Mouse (Mus musculus) adrenal gland, adult (tissue): ENCODE results near the gene Pgam2.
A peak's percentile ranks its signal among the peaks of the same experiment; 100 is the strongest.

Experiments used
- DNase-seq, 2 experiments: peaks; one replicate each; pipeline ENCODE4 v3.0.0; 2022 to 2023; ENCODE audit warnings: low spot score in 1 of 2; ENCODE audit not compliant: inconsistent age in 2 of 2

The Pgam2 gene

GRCm38 (mm10) chr11:5780035-5780499, 23.5 kb downstream of the Pgam2 start:
- DNase-seq = peak in 1 of 2 experiments; percentile 16

- peak in 1 of 2 experiments; percentile 28 for DNase-seq
Observed at GRCm38 (mm10) chr11:5778481-5778880, 25.1 kb downstream of the Pgam2 start.

GRCm38 (mm10) chr11:5766019-5766418, 37.5 kb downstream of the Pgam2 start:
- DNase-seq = no peak

GRCm38 (mm10) chr11:5762633-5762982, 40.9 kb downstream of the Pgam2 start:
- DNase-seq = no peak

GRCm38 (mm10) chr11:5761820-5762632, 41.5 kb downstream of the Pgam2 start, which contains the start of gene Urgcp:
Urgcp (minus strand) TSS chr11:5762376.
- DNase-seq = peak; percentile 95 to 98

GRCm38 (mm10) chr11:5753755-5754154, 49.8 kb downstream of the Pgam2 start:
- no peak for DNase-seq
